In the genomic region with DNA sequence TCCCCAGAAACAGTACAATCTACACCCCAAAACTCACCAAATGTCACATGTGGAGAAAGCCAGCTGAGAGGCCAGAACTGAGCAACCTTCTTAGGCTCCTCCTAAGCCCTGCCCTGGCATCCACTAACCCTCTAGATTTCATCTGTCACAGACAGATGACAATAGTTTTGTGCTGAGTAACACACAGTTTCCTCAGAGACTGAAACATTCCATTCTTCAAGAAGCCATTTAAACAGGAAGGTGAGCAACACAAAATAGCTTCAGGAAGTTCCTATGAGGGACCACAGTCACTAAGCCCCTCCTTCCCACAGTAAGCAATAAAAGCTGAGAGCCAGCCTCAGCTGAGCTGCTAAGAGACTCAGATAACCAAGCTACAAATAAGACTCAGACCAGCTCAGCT, we compare ENCODE assay signal across 27 mouse cellular contexts. TPM values are rescaled to one million over a fixed set of nuclear protein-coding genes. Genes with fewer than 3 reads are reported as not detected.
"Had no signal": no experiment of that assay in that cellular context is flagged by ENCODE, and none has a peak within 500 bp of the region (broad histone marks: within the 10 kb centered on the region; RNA-seq: fewer than 3 reads in every experiment).

No protein-coding gene starts in this region.

- H3K36me3 ChIP-seq: limb, embryonic 10.5 days; limb, embryonic 13.5 days; liver, embryonic 12.5 days; liver, embryonic 15.5 days; lung, embryonic 15.5 days had no signal

- DNase-seq: kidney, adult 9 months; kidney, postnatal 14 days; kidney, postnatal 4 days; liver; lung, adult 18-20 months; lung, postnatal 10 days; lung, postnatal 36 days; midbrain, embryonic 14.5 days; thymus, adult 18-20 months; thymus, postnatal 36 days had no signal

- H3K9ac ChIP-seq: limb, embryonic 13.5 days; liver, embryonic 12.5 days; liver, embryonic 15.5 days; lung, embryonic 15.5 days had no signal

- H3K4me3 ChIP-seq: limb, embryonic 10.5 days; limb, embryonic 13.5 days; liver, embryonic 12.5 days; liver, embryonic 15.5 days; lung, embryonic 15.5 days had no signal

- H3K9me3 ChIP-seq: limb, embryonic 10.5 days; limb, embryonic 13.5 days; liver, embryonic 12.5 days; liver, embryonic 15.5 days; lung, embryonic 15.5 days had no signal

- H3K4me2 ChIP-seq: limb, embryonic 13.5 days; liver, embryonic 12.5 days; liver, embryonic 15.5 days; lung, embryonic 15.5 days; midbrain, embryonic 11.5 days had no signal

- H3K27ac ChIP-seq: limb, embryonic 10.5 days; limb, embryonic 13.5 days; liver, embryonic 12.5 days; liver, embryonic 15.5 days; lung, embryonic 15.5 days had no signal

- ATAC-seq: liver, embryonic 12.5 days had no signal

RNA-seq across cellular contexts. Expression of gene Nkx1-1, which starts 6.3 kb away (rescaled TPM):
- total RNA-seq: layer of hippocampus, adult 18-20 months; layer of hippocampus, postnatal 14 days; left cerebral cortex, adult 18-20 months; left cerebral cortex, postnatal 25 days; megakaryocyte-erythroid progenitor cell, adult 5-6 weeks had no signal
- polyA plus RNA-seq: kidney, embryonic 16.5 days; limb, embryonic 10.5 days; limb, embryonic 13.5 days; liver, embryonic 12.5 days; liver, embryonic 15.5 days; lung, embryonic 15.5 days; midbrain, postnatal 0 days; small intestine, adult 2 months; spleen, adult 2 months; stomach, embryonic 16.5 days; urinary bladder, adult 2 months had no signal
